In genomic region chr9:29642997-29643657, GRCm38 (mm10) we compare ENCODE assay signal across 10 mouse cellular contexts.
DNase-seq lines count a peak whose midpoint lies in the region; ATAC-seq and TF ChIP-seq lines count a peak whose summit lies in the region.
"Had no signal": no experiment of that assay in that cellular context is flagged by ENCODE, and none has a peak within 500 bp of the region (broad histone marks: within the 10 kb centered on the region; RNA-seq: fewer than 3 reads in every experiment).

No protein-coding gene starts in this region.

- H3K4me3 ChIP-seq in intestine, embryonic 14.5 days (ENCODE audit: low read depth, low read length) = no peak overlapping the region
- no peak overlapping the region for H3K4me3 ChIP-seq in intestine, embryonic 15.5 days (replicated peaks)
- no peak overlapping the region for H3K4me3 ChIP-seq in bone marrow macrophage, adult 2 months (ENCODE audit: insufficient read depth, low read length)
- H3K4me3 ChIP-seq: lung, embryonic 15.5 days had no signal

- H3K9ac ChIP-seq in intestine, embryonic 14.5 days (ENCODE audit: low read length) = no peak overlapping the region
- no peak overlapping the region for H3K9ac ChIP-seq in intestine, embryonic 15.5 days
- H3K9ac ChIP-seq: lung, embryonic 15.5 days had no signal

- intact Hi-C loops in heart, postnatal 36 days (cut with DNase I) = loop anchor here (2.0 to 5.0 kb wide), 2 partner anchors 231 to 1382 kb away; no protein-coding TSS in a partner anchor

- TF ChIP-seq POLR2A in bone marrow macrophage, adult 2 months (IDR thresholded peaks at IDR 0.05; ENCODE audit: borderline replicate concordance, low read depth, low read length) = no peak

- H3K9me3 ChIP-seq in intestine, embryonic 14.5 days (ENCODE audit: control insufficient read depth, low read length) = no peaks in the 10 kb centered on the region
- H3K9me3 ChIP-seq in intestine, embryonic 15.5 days = no peaks in the 10 kb centered on the region
- H3K9me3 ChIP-seq: lung, embryonic 15.5 days had no signal

- no peaks in the 10 kb centered on the region for H3K4me1 ChIP-seq in intestine, embryonic 14.5 days (replicated peaks; ENCODE audit: control insufficient read depth, insufficient read depth, low read length)
- H3K4me1 ChIP-seq in intestine, embryonic 15.5 days (replicated peaks) = no peaks in the 10 kb centered on the region
- H3K4me1 ChIP-seq in bone marrow macrophage, adult 2 months (ENCODE audit: control insufficient read depth, insufficient read depth, low read length) = no peaks in the 10 kb centered on the region
- H3K4me1 ChIP-seq: lung, embryonic 15.5 days had no signal

- H3K4me2 ChIP-seq in intestine, embryonic 14.5 days (ENCODE audit: low read length) = no peak overlapping the region; the same call in 1 of the 2 replicates
- no peak overlapping the region for H3K4me2 ChIP-seq in intestine, embryonic 15.5 days (replicated peaks)
- H3K4me2 ChIP-seq: lung, embryonic 15.5 days had no signal

- 0 out of 2 replicates have a peak, but pooled peaks have one; percentile 32 for ATAC-seq in intestine, embryonic 14.5 days (replicated peaks; ENCODE audit: low FRiP score, low TSS enrichment, low read depth)
- ATAC-seq in intestine, embryonic 15.5 days = no peak; the same call in 1 of the 2 replicates
- ATAC-seq in megakaryocyte, adult 5-6 weeks (ENCODE audit: poor library complexity, severe bottlenecking) = peak; percentile 81

- TF ChIP-seq CTCF in bone marrow macrophage, adult 2 months (IDR thresholded peaks at IDR 0.05; ENCODE audit: low read depth, low read length) = peak; percentile 73

- H3K27ac ChIP-seq in intestine, embryonic 14.5 days (ENCODE audit: low read depth) = no peak overlapping the region
- no peak overlapping the region for H3K27ac ChIP-seq in intestine, embryonic 15.5 days
- H3K27ac ChIP-seq in bone marrow macrophage, adult 2 months (ENCODE audit: insufficient read depth, low read depth, low read length) = no peak overlapping the region
- H3K27ac ChIP-seq: lung, embryonic 15.5 days had no signal

- H3K27me3 ChIP-seq in intestine, embryonic 14.5 days (replicated peaks; ENCODE audit: control insufficient read depth, insufficient read depth, low read length) = no peaks in the 10 kb centered on the region
- H3K27me3 ChIP-seq in intestine, embryonic 15.5 days (replicated peaks) = no peaks in the 10 kb centered on the region

- peak; percentile 82 for DNase-seq in intestine, embryonic 14.5 days (ENCODE audit: low spot score)
- DNase-seq in fibroblast of lung, adult 2 months (ENCODE audit: low read depth) = peak; percentile 7
- DNase-seq in heart, postnatal 36 days = peak; percentile 53 to 61
- DNase-seq in layer of hippocampus, postnatal 25 days (ENCODE audit: extremely low spot score in 1 of 2, low spot score in 1 of 2) = peak; percentile 64 to 86
- DNase-seq in spleen, postnatal 4 days (ENCODE audit: low spot score in 2 of 2) = peak; percentile 38 to 77

- WGBS in intestine, embryonic 14.5 days = 22% methylated on average over 11 of the region's 11 CpGs
- 21% methylated on average over 11 of the region's 11 CpGs for WGBS in intestine, embryonic 15.5 days

- no peaks in the 10 kb centered on the region for H3K36me3 ChIP-seq in intestine, embryonic 14.5 days (ENCODE audit: control insufficient read depth, insufficient read depth, low read length)
- H3K36me3 ChIP-seq in intestine, embryonic 15.5 days = no peaks in the 10 kb centered on the region
- H3K36me3 ChIP-seq: G1E; lung, embryonic 15.5 days had no signal

Comparison
In these comparisons a context has a peak if more than half of its experiments do, and no peak if none do; other contexts are left out.
1. DNase-seq: peak in every context shown above with its lines; median percentile 82 in intestine, embryonic 14.5 days; 75 in layer of hippocampus, postnatal 25 days; 58 in spleen, postnatal 4 days; 57 in heart, postnatal 36 days; 7 in fibroblast of lung, adult 2 months.